Mouse (Mus musculus) spleen, postnatal 4 days (tissue): ENCODE results near the gene Kank1.

Experiments
- DNase-seq, 2 experiments: peaks; one replicate each; pipeline ENCODE4 v3.0.0; 2022; ENCODE audit warnings: low spot score in 2 of 2

The Kank1 gene

GRCm38 (mm10) chr19:25365698-25366097 lies 128.9 kb downstream of the Kank1 start:
- no peak for DNase-seq

GRCm38 (mm10) chr19:25366620-25367019 lies 129.8 kb downstream of the Kank1 start:
- DNase-seq: no peak

GRCm38 (mm10) chr19:25370428-25370827 lies 133.7 kb downstream of the Kank1 start:
- DNase-seq: no peak

- no peak for DNase-seq
These were observed 136.0 kb downstream of the Kank1 start for GRCm38 (mm10) chr19:25372794-25373193.

GRCm38 (mm10) chr19:25373594-25373993 lies 136.8 kb downstream of the Kank1 start:
- no peak for DNase-seq

GRCm38 (mm10) chr19:25374191-25374590 lies 137.4 kb downstream of the Kank1 start:
- no peak for DNase-seq

GRCm38 (mm10) chr19:25374926-25375325 lies 138.2 kb downstream of the Kank1 start:
- DNase-seq: no peak

GRCm38 (mm10) chr19:25376871-25377270 lies 140.1 kb downstream of the Kank1 start:
- DNase-seq: no peak

- DNase-seq: no peak
These were observed 143.9 kb downstream of the Kank1 start for GRCm38 (mm10) chr19:25380675-25381074.

GRCm38 (mm10) chr19:25381972-25382371 lies 145.2 kb downstream of the Kank1 start:
- no peak for DNase-seq

GRCm38 (mm10) chr19:25382494-25382893 lies 145.7 kb downstream of the Kank1 start:
- no peak for DNase-seq

GRCm38 (mm10) chr19:25383386-25384146 lies 146.8 kb downstream of the Kank1 start:
- DNase-seq: no peak

GRCm38 (mm10) chr19:25385981-25386380 lies 149.2 kb downstream of the Kank1 start:
- no peak for DNase-seq

- no peak for DNase-seq
These were observed 150.1 kb downstream of the Kank1 start for GRCm38 (mm10) chr19:25386679-25387470.

GRCm38 (mm10) chr19:25387902-25388301 lies 151.1 kb downstream of the Kank1 start:
- no peak for DNase-seq

- DNase-seq: no peak
These were observed 155.4 kb downstream of the Kank1 start for GRCm38 (mm10) chr19:25392135-25392534.

- no peak for DNase-seq
These were observed 158.3 kb downstream of the Kank1 start for GRCm38 (mm10) chr19:25395035-25395434.

- DNase-seq: no peak
These were observed 160.0 kb downstream of the Kank1 start for GRCm38 (mm10) chr19:25396709-25397266.

GRCm38 (mm10) chr19:25399511-25400211 lies 162.9 kb downstream of the Kank1 start:
- DNase-seq: no peak

- DNase-seq: no peak
These were observed 163.6 kb downstream of the Kank1 start for GRCm38 (mm10) chr19:25400212-25400913.

GRCm38 (mm10) chr19:25401521-25401920 lies 164.7 kb downstream of the Kank1 start:
- DNase-seq: no peak
